Mouse (Mus musculus) ovary, adult 18-20 months (tissue): ENCODE results near the gene Chrm5.
"Not testable (repeated sequence)": the region's sequence is repeated elsewhere in the genome, so short reads cannot be mapped to it uniquely, and the experiment has no call there.

Experiments used
- DNase-seq: peaks from one replicate; pipeline ENCODE4 v3.0.0; 2022; ENCODE audit warnings: low spot score, mixed read lengths

The Chrm5 gene

DNA sequence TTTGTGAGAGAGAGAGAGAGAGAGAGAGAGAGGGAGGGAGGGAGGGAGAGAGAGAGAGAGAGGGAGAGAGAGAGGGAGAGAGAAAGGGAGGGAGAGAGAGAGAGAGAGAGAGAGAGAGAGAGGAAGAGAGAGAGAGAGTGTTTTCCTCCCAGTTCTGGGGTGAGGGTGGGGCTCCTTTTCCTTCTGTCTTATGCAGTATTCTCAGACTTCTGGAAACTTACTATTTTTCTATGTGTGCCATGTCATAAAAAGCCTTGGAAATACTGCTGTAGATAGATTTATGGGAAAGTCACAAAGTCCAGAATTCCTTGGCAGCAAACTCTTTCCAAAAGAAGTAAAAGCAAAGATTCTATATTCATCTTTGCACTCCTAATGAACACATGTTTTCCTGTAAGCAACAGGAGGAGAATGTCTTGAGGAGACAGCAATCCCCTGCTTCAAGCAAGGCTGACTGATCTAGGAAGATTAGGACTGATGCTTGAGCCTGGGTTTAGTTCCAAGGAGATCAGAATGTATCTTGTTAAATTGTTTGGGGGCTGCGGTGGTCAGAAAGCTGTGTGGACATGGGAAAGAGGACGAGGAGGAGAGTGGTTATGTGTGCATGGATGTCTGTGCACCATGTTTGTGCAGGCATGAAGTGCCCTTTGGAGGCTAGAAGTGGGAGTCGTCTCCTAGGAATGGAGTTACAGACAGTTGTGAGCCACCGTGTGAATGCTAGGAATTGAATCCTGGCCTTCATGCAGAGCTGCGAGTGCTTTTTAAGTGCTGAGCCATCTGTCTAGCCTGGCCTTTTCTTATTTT lies 2.2 kb upstream of the Chrm5 start:
- DNase-seq = no peak

DNA sequence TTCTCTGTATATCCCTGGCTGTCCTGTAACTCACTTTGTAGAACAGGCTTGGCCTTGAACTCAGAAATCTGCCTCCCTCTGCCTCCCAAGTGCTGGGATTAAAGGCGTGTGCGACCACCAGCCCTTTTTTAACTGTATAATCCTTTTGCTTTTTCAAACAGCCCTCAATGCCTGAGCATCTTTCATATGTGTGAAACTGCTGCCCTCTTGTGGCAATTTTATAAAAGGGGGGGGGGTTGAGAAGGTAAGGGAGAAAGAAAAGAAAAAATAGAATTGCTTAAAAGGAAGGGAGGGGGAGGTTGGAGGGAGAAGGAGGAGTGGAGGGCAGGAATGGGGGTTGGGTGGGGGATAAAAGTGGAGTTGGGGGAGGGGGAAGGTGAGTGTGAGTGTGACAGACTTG lies 995 bp upstream of the Chrm5 start:
- no peak for DNase-seq

DNA sequence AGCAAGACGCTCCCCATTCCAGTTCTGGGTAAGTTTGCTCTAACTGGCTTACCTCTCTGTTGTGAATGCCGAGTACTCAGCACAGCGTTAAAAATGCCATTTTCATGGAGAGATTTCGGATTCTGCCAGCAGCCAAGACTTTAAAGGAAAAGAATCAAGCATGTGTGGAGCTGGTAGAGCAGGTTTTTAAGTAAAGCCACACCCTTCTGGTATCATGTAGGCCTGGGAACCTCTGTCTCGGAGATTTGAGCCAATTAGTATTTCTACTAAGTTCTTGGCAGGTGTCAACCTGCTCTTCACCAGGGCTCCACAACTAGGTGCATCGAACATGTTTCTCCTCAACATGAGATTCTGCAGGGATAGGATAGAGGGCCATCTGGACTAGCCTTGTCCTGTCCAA lies 4.0 kb downstream of the Chrm5 start:
- no peak for DNase-seq

DNA sequence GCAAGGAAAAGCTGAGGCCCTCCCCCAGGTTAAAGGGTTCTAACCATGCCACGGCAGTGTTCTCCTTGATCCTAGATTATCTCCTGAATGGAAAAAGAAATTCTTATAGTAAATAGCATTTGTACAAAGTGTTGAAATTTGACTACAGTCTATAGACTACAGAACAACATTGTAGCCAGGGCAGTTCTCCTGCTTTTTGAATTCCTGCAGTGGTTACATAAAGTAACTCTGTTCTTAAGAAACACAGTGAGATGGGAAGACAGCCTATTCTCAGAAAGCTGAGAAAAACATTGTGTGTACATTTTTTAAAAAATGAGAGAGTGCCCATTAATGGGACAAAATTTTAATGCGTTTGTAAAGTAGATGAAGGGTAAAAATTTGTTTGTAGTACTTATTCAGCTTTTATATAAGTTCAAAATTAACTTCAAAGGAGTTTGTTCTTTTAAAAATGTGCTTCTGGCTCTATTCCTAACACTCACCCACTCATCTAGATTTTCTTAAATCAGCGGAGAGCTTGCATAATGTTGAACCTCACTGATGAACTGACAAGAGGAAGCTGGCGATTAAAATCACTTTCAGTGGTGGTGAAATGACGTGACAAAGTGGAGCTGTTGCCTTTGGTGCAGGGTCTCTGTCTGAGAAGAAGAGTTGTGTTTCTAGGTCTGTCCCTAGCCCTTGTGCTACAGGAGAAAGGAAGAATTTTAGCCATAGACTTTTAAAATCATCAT lies 5.4 kb downstream of the Chrm5 start:
- DNase-seq = no peak

DNA sequence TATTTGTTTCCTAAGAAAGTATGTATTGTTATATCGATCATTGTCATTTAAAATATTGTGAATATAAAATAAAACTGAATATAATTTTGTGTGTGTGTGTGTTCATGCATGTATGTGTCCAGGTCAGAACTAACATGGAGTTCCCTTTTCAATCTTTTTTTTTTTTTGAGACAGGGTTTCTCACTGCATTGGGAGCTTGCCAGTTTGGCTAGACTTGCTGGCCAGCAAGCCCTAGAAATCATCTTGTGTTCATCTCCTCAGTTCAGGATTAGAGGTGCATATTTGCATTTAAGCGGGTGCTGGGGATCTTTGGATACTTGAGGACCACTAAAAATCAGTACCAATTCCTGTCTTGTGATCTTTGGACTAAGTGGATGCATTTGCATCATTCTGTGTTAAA lies 8.5 kb downstream of the Chrm5 start:
- DNase-seq = no peak

DNA sequence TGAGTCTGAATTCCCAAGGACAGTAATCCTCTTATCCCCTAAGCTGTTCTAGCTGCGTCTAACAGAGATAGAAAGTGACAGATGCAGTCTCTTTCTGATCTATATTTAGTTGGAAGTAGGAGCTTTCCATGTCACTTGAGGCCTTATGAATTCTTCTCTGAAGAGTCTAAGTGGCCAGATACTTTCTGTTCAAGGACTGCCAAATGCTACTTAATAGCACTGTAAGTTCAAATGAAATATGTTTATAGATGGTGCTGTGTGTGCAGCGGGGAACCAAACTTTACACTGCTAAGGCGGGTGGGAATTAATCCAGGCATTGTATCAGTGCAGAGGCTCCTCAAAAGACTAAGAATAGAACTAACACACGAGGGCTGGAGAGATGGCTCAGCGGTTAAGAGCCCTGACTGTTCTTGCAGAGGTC lies 9.6 kb downstream of the Chrm5 start:
- no peak for DNase-seq

DNA sequence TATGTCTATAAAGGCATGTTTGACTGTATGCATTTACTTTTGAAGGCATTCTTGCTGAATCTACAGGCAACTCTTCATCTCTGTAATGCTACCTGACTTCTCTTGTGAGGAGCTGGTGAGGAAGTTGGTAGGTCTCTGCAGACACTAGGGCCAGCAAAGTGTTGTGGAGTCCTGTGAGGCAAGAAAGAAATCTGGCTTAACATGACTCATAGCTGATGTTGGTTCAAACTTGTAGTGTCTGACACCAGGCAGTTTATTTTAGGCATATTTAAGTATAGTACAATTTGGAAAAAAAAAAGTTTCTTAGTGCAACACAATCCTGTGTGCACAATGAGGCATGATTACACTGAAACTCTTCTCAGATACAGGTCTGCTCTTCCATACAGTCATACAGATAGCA lies 11.0 kb downstream of the Chrm5 start:
- DNase-seq = no peak

DNA sequence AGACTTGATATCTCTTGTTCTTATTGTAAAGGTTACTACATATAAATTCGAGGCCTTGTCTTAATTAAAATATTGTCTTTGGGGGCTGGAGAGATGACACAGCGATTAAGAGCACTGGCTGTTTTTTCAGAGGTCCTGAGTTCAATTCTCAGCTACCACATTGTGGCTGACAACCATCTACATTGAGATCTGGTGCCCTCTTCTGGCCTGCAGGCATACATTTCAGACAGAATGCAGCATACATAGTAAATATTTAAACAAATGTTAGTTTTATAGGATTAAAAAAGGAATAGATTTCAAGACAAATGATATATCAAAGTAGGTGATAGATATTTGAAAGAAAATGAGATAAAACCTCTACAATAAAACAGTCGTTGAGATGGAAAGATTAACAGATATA lies 20.0 kb downstream of the Chrm5 start:
- DNase-seq = no peak

DNA sequence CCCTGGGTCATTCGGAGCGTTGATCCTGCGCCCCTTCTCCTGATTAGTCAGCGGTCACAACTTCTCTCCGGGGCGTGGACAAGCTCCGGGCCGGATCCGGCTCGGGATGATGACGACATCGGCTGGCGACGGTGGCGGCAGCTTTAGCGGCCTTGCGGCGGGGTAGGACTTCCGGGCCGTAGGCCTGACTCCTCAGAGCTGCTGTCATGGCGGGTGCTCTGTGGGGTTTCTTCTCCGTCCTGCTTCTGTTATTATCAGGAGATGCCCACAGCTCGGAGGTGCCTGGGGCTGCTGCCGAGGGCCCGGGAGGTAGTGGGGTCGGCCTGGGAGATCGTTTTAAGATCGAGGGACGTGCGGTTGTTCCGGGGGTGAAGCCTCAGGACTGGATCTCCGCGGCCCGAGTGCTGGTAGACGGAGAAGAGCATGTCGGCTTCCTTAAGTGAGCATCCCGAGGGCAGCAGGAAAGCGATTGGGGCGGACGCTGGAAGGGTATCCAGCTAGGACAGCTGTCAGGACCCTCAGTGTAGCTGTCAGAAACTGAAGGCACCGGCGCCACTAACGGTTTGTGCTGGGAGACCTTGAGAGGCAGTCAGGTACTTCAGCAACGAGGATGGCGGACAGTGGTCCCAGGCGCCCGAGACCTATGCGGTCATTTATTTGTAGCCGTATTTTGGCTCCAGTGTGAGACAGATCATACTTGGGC lies 25.6 kb downstream of the Chrm5 start, which contains the start of gene Emc7:
Gene Emc7 (plus strand): TSS at position 136 of the 703 bp plus-strand sequence.
- DNase-seq = peak; percentile 92

DNA sequence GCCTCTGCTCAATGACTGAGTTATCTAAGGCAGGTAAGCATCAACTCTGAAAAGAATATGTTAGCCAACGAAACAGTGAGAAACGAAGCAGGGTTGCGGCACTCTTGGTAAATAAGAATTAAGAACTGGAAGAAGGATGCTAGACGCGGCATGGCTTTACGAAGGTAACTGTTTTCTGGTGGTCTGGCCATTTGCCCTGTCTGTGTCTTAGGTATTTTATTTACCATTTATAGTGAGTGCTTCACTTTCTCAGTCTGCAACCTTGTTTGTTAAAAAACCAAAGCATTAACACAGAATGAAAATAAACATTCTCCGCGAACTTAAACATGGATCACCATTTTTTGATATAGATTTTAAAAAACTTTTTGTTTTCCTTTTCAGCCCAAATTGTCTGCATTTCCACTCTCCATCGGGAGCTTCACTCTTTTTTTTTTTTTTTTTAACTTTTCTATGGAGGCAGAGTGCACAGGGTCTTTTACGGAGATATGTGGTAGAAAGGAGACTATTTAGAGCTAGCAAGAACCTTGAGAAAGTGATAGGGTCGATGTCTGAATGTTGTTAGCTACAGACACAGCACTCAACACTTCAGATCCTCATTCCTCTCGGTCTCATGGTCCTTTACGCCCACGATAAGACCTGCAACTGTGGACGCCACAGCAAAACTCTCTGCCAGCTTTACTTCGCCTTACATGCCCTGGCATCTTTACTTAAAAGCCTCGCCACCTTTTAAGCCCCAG lies 26.3 kb downstream of the Chrm5 start:
- DNase-seq = no peak

DNA sequence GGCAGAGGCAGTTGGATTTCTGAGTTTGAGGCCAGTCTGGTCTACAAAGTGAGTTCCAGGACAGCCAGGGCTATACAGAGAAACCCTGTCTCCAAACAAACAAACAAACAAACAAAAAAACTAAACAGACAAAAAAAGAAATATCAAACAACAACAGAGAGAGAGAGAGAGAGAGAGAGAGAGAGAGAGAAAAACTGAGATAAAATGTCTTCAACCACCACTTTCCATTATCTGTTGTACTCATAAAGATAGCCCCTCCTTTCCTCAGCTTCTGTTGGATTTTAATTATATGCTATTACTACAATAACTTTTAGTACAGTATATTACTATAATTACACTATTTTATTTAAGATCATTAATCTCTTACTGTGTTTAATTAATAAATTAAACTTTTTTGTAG lies 28.1 kb downstream of the Chrm5 start:
- DNase-seq = not testable (repeated sequence)

DNA sequence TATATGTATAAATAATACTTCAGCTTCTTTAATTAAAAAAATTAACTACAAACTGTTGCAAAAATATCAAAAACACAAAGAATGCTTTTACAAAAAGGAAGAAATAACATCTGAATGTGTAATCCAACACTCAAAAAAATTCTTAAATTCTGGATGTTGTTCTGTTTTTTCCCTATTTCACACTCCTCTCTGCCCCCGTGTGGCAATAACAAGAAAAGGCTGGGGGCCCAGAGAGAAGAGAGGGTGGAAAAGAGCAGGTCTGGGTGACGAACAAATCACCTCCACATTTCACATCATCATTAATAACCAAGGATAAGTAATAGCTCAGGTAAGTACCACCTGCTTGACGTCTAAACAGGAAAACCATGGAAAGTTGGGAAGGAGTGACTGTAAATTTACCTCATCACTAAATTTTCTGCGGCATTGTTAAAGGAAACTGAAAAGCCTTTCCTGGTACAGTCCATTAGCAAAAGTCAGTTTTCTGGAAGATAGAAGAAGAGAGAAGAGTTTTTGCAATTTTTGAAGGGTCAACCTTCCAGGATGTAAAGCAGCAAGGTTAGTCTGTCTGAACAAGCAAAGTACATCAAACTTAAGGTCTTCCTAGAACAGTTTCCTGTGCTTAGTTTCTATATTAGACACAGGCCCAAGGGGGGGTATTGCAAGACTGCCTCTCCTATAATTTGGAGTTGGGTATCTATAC lies 30.8 kb downstream of the Chrm5 start:
- DNase-seq = no peak

DNA sequence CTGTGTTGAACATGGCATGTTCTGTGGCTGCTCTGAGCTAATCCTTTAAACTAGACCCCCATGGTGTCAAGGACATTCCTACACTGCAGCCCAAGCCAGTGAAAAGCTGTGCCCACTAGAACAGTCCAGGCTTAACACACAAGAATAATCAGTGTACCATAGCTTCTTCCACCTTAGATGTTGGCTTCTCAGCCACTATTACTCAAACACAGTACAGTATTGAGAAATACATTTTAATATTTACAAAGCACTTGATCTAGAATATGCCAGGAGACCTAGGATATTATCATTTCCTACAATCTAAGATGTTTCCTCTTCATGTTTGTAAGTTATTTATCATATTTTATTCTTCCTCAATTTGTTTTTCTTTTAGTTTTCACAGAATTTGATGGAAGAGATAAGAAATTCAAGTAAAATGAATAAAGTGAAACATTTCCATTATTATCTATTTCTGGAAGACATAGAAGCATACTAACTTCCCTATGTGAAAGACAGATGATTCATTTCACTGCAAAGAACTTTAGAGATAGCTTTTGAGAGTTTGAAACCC lies 32.0 kb downstream of the Chrm5 start:
- DNase-seq = no peak

DNA sequence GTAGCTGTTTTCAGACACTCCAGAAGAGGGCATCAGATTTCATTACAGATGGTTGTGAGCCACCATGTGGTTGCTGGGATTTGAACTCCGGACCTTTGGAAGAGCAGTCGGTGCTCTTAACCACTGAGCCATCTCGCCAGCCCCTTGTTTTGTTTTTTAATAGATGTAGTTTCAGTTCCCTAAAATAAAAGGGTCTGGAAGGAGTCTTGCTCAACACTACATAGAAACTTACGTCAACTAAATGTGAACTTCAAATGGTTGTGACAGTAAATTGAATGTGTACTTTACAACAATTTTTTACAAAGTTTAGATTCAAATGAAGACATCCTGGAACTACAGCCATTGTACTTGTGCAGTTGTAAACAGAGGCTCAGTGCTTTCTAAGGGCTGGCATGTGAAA lies 32.5 kb downstream of the Chrm5 start:
- not testable (repeated sequence) for DNase-seq

DNA sequence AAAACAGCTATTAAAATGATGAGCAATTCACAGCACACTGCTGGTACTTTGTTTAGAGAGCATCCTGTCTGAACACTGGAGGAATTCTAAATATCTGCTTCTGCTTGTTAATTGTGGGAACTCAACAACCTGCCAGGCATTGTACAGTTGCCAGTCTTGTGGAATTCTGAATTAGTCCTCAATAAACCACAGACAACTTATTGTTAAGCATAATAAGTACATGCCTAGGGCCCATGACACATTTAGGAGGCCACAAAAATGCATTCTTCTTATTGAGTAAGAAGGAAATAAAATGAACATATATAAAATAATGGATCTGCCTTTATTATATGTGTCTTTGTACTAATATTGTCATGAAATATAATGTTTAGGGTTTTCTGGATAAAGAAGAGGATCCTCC lies 35.1 kb downstream of the Chrm5 start:
- DNase-seq = no peak

DNA sequence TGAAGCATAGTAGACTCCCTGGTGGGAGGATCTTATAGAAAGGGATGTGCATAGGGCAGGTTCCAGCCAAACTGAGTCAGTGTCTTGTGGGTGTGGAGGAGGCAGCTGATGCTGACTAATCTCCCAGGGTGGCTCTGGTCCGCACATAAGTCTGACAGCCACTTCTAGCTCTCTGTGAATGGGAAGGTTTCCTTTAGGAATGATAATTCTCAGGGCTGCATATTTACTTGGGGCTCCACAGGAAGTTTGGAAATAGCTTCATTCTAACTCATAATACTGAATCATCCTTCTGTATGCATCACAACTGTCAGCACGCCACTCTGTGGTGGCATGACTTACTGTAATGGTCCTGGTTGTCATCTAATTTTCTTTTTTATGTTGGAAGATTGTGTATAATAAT lies 37.1 kb downstream of the Chrm5 start:
- DNase-seq = no peak

DNA sequence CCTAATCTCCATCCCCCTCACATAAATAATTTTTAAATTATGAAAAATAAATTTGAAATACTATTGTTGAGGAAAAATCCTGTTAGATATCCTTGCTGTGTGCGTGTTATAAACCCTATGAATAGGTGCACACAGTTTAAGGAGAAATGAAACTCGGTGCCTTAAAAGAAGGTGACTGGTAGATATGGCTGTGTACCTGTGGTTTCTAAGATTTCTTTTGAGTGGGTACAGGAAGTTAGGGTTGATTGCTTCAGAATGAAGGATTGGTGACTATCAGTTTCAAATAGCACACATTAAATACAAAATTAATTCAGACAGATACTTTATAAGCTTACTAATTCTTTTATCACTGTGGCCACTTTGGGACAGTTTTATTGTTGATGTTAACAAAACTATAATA lies 43.0 kb downstream of the Chrm5 start:
- DNase-seq = no peak

DNA sequence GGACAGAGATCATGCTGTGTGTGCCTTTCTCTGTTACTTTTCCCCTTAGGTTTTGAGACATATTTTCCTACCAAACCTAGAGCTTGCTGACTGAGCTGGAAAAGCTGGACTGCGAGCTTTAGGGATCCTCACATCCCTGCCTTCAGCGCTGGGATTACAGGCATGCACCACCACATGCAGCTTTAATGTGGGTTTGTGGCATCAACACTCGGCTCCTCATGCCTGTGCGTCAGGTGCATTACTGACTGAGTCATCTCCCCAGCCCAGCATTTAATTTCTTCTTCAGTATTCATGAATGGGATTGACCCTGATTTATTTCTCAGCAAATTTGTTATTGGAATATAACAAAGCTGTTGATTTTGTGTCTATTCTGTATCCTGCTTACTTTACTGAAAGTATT lies 44.3 kb downstream of the Chrm5 start:
- no peak for DNase-seq

DNA sequence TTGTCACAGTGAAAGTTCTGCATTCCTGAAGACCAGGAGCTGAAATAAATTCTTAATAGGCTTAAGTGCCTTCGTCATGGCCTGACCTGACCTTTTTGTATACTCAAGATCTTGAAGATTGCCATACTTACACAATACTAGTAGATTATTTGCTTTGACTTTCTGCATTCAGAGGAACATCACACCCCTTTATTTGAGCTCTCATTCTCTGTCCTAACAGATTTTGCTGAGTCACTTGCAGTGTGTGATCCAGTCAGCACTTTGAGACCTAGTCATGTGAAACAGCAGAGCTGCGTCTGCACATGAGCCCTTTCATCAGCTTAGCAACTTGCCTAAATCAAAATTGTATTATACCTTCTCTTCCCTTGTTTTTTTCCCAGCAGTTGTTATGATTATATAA lies 47.2 kb downstream of the Chrm5 start:
- DNase-seq = no peak

DNA sequence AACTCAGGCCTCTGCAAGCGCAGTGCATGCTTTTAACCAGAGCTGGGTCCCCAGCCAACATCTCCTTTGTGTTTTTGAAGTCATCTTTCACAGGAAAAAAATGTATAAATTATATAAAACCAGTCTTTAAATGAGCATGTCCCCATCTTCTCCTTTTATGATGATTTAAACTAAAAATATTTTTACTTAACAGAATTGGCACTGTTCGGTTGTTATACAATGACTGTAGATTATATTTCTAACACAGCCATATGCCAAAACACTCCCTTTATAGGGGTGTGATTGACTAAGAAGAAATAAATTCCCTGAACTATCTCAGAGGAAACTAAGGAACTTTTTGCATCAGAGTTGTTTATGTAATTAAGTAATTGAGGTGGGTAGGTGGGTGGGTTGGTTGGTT lies 48.0 kb downstream of the Chrm5 start:
- no peak for DNase-seq

DNA sequence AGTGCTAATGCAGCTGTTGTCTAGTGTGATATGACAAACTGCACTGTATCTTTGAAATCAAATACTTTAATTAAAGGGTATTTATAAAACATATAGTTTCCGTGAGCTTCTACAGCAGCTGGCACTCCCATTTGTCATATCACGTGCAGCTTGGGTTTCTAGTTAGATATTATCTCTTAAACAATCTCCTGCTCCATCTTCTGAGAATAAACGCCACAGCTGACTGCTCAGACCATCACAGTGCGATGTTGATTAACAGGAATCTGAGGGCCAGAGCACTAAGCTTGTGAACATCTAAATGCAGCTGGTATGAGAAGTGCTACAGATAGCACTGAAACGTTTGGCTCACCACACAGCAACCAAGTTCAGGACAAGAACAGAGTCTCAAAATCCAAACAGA lies 50.2 kb downstream of the Chrm5 start:
- no peak for DNase-seq
